Mouse (Mus musculus) c-Kit-negative CD71-positive TER-119-positive erythroid progenitor cells, embryonic 14.5 days (primary cell): ENCODE results near the gene Tnk2.

Experiments
- DNase-seq: peaks from one replicate; pipeline ENCODE4 v3.0.0-alpha.2; 2013; ENCODE audit warnings: low read depth, low spot score

The Tnk2 gene

GRCm38 (mm10) chr16:32710426-32711070, 66.9 kb downstream of the Tnk2 start:
- no peak for DNase-seq

- no peak for DNase-seq
Measured at GRCm38 (mm10) chr16:32712202-32712601, 68.5 kb downstream of the Tnk2 start.

- DNase-seq: no peak
Measured at GRCm38 (mm10) chr16:32713556-32713955, 69.9 kb downstream of the Tnk2 start.

- no peak for DNase-seq
Measured at GRCm38 (mm10) chr16:32715364-32715763, 71.7 kb downstream of the Tnk2 start.

GRCm38 (mm10) chr16:32723163-32723562, 79.5 kb downstream of the Tnk2 start:
- DNase-seq: no peak

- no peak for DNase-seq
Measured at GRCm38 (mm10) chr16:32723767-32724166, 80.1 kb downstream of the Tnk2 start.

- DNase-seq: no peak
Measured at GRCm38 (mm10) chr16:32724259-32724658, 80.6 kb downstream of the Tnk2 start.

- no peak for DNase-seq
Measured at GRCm38 (mm10) chr16:32726501-32726900, 82.8 kb downstream of the Tnk2 start.

- DNase-seq: no peak
Measured at GRCm38 (mm10) chr16:32728240-32728639, 84.6 kb downstream of the Tnk2 start.

- no peak for DNase-seq
Measured at GRCm38 (mm10) chr16:32728730-32729129, 85.1 kb downstream of the Tnk2 start.
